Mouse (Mus musculus) mesoderm, embryonic 11.5 days (tissue): ENCODE results near the gene Gm21209.
"Not testable (repeated sequence)": the region's sequence is repeated elsewhere in the genome, so short reads cannot be mapped to it uniquely, and the experiment has no call there.

ENCODE experiments used
- DNase-seq: peaks from one replicate; pipeline ENCODE4 v3.0.0-alpha.2; 2012; ENCODE audit warnings: low read depth, low spot score

Gm21209 gene

GRCm38 (mm10) chrY:49570856-49571255 is at the start of gene Gm21209:
Gene Gm21209, plus strand, starts transcription at chrY:49571156.
- DNase-seq: not testable (repeated sequence)
